Mouse (Mus musculus) forebrain, embryonic 14.5 days (tissue): Measurements from ENCODE around the gene Fbxl2. TPM values are rescaled to one million over a fixed set of nuclear protein-coding genes. Genes with fewer than 3 reads are reported as not detected.

ENCODE experiments used
- ATAC-seq: fragments of 200-750 bp; cut with Nextera tagmentation; 2 replicates; pipeline ENCODE4 v1.8.0; 2017; ENCODE audit warnings: mild to moderate bottlenecking, moderate library complexity
- DNase-seq: peaks from one replicate; pipeline ENCODE4 v3.0.0-alpha.2; 2015; ENCODE audit warnings: low spot score
- H3K27ac ChIP-seq: fragments of 300-500 bp; sonication (generic); 2 replicates; pipeline ENCODE4 v1.5.1; 2014; ENCODE audit warnings: low read depth, mild to moderate bottlenecking, control low read depth, low read length, moderate library complexity
- H3K27me3 ChIP-seq: fragments of 300-500 bp; sonication (generic); replicated peaks from 2 replicates; pipeline ENCODE4 v1.6.1; 2014; ENCODE audit warnings: low read length, control low read depth, mixed read lengths; ENCODE audit not compliant: control insufficient read depth, insufficient read depth
- H3K36me3 ChIP-seq: fragments of 300-500 bp; sonication (generic); 2 replicates; pipeline ENCODE4 v1.6.1; 2014; ENCODE audit warnings: low read length, control low read depth; ENCODE audit not compliant: control insufficient read depth, insufficient read depth
- H3K4me1 ChIP-seq: fragments of 300-500 bp; sonication (generic); 2 replicates; pipeline ENCODE4 v1.6.1; 2014; ENCODE audit warnings: antibody characterized with exemption, low read length, control low read depth; ENCODE audit not compliant: control insufficient read depth, insufficient read depth
- H3K4me2 ChIP-seq: fragments of 300-500 bp; sonication (generic); 2 replicates; pipeline ENCODE4 v1.6.1; 2014; ENCODE audit warnings: mild to moderate bottlenecking, control low read depth, low read length
- H3K4me3 ChIP-seq: fragments of 300-500 bp; sonication (generic); 2 replicates; pipeline ENCODE4 v1.5.1; 2014; ENCODE audit warnings: low read depth, low read length, control low read depth
- H3K9ac ChIP-seq: fragments of 300-500 bp; sonication (generic); 2 replicates; pipeline ENCODE4 v1.6.1; 2014; ENCODE audit warnings: mild to moderate bottlenecking, low read length, control low read depth, moderate library complexity
- H3K9me3 ChIP-seq: fragments of 300-500 bp; sonication (generic); replicated peaks from 2 replicates; pipeline ENCODE4 v1.6.1; 2016; ENCODE audit warnings: low read length, control low read depth, mixed read lengths; ENCODE audit not compliant: control insufficient read depth
- WGBS: fragments of 180-500 bp; shearing (Covaris S2); extraction: QIAGEN DNeasy Blood & Tissue Kit; methylation state at CpG from one replicate; pipeline ENCODE4 v1.1.7; 2014; 5-methylcytosine and 5-hydroxymethylcytosine counted together
- polyA plus RNA-seq: library from polyadenylated mRNA; unstranded; fragments of >200 nt; fragmentation: Nextera tagmentation; extraction: Ambion mirVana; gene quantifications from 2 replicates; pipeline ENCODE4 v1.2.1, GENCODE M21; 2014

The Fbxl2 gene
- polyA plus RNA-seq, 1 experiment from 2014 or later = 23.7 TPM

- Histone ChIP-seq H3K4me2 (no peak overlapping the region; the same call in 1 of the 2 replicates), H3K27me3 (no peaks in the 10 kb centered on the region), H3K36me3 (0 out of 2 replicates have a peak, but pooled peaks cover 5% of the 10 kb centered on the region), H3K9me3 (no peaks in the 10 kb centered on the region), H3K27ac (no peak overlapping the region), H3K4me3 (no peak overlapping the region), H3K4me1 (peaks cover 15% of the 10 kb centered on the region), H3K9ac (no peak overlapping the region)
- WGBS = 78% methylated on average over 1 of the region's 1 CpGs
- ATAC-seq (no peak), DNase-seq (no peak)
Measured at GRCm38 (mm10) chr9:113929676-113930075, 116.3 kb downstream of the Fbxl2 start.

GRCm38 (mm10) chr9:113928591-113928990 lies 117.4 kb downstream of the Fbxl2 start:
- no peak for ATAC-seq

GRCm38 (mm10) chr9:113924883-113925282 lies 121.1 kb downstream of the Fbxl2 start:
- Histone ChIP-seq H3K27ac (no peak overlapping the region), H3K4me3 (no peak overlapping the region), H3K4me2 (no peak overlapping the region), H3K36me3 (peaks cover 37% of the 10 kb centered on the region), H3K9ac (no peak overlapping the region), H3K4me1 (no peaks in the 10 kb centered on the region), H3K27me3 (no peaks in the 10 kb centered on the region), H3K9me3 (no peaks in the 10 kb centered on the region)
- 85% methylated on average over 5 of the region's 5 CpGs for WGBS
- ATAC-seq (no peak), DNase-seq (no peak)

More at GRCm38 (mm10) chr9:113928591-113928990, 117.4 kb downstream of the Fbxl2 start:
- H3K9ac ChIP-seq = no peak overlapping the region
- H3K27ac ChIP-seq = no peak overlapping the region
- no peak overlapping the region for H3K4me3 ChIP-seq
- H3K36me3 ChIP-seq = peaks cover 8% of the 10 kb centered on the region; the same call in 1 of the 2 replicates
- no peaks in the 10 kb centered on the region for H3K9me3 ChIP-seq
- no peaks in the 10 kb centered on the region for H3K27me3 ChIP-seq
- H3K4me2 ChIP-seq = no peak overlapping the region
- DNase-seq = no peak
- WGBS = 87% methylated on average over 4 of the region's 4 CpGs
- peaks cover 15% of the 10 kb centered on the region for H3K4me1 ChIP-seq

- H3K36me3 ChIP-seq = peaks cover 56% of the 10 kb centered on the region
Measured at GRCm38 (mm10) chr9:113922677-113923076, 123.3 kb downstream of the Fbxl2 start.

GRCm38 (mm10) chr9:113915789-113916188 lies 130.2 kb downstream of the Fbxl2 start:
- no peaks in the 10 kb centered on the region for H3K4me1 ChIP-seq
- H3K27ac ChIP-seq = no peak overlapping the region
- no peaks in the 10 kb centered on the region for H3K27me3 ChIP-seq
- no peak for ATAC-seq
- H3K4me2 ChIP-seq = no peak overlapping the region
- no peaks in the 10 kb centered on the region for H3K9me3 ChIP-seq
- no peak overlapping the region for H3K9ac ChIP-seq
- H3K4me3 ChIP-seq = no peak overlapping the region
- DNase-seq = no peak
- 97% methylated on average over 5 of the region's 5 CpGs for WGBS
- H3K36me3 ChIP-seq = peaks cover 78% of the 10 kb centered on the region

More at GRCm38 (mm10) chr9:113922677-113923076, 123.3 kb downstream of the Fbxl2 start:
- H3K4me1 ChIP-seq = no peaks in the 10 kb centered on the region
- 96% methylated on average over 5 of the region's 5 CpGs for WGBS
- DNase-seq (no peak), ATAC-seq (no peak)
- no peaks in the 10 kb centered on the region for H3K9me3 ChIP-seq
- H3K4me3 ChIP-seq = no peak overlapping the region
- H3K4me2 ChIP-seq = no peak overlapping the region
- H3K27me3 ChIP-seq = no peaks in the 10 kb centered on the region
- no peak overlapping the region for H3K9ac ChIP-seq
- H3K27ac ChIP-seq = no peak overlapping the region

Other genes with a start within 250 kb of the Fbxl2 start
- gene Ubp1, start 115.3 kb downstream of the Fbxl2 start, polyA plus RNA-seq = 30.5 and 30.7 TPM in 2 replicates
- gene Susd5, start 10.9 kb upstream of the Fbxl2 start, polyA plus RNA-seq = 0.05 TPM in 1 of 2 replicates, not detected in the other